Mouse (Mus musculus) brain, adult 2 months (tissue): ENCODE results near the gene Comp.
A peak's percentile ranks its signal among the peaks of the same experiment; 100 is the strongest.

Experiments
- DNase-seq: peaks from one replicate; pipeline ENCODE4 v3.0.0; 2011; ENCODE audit warnings: low read depth, low spot score

The Comp gene

DNA sequence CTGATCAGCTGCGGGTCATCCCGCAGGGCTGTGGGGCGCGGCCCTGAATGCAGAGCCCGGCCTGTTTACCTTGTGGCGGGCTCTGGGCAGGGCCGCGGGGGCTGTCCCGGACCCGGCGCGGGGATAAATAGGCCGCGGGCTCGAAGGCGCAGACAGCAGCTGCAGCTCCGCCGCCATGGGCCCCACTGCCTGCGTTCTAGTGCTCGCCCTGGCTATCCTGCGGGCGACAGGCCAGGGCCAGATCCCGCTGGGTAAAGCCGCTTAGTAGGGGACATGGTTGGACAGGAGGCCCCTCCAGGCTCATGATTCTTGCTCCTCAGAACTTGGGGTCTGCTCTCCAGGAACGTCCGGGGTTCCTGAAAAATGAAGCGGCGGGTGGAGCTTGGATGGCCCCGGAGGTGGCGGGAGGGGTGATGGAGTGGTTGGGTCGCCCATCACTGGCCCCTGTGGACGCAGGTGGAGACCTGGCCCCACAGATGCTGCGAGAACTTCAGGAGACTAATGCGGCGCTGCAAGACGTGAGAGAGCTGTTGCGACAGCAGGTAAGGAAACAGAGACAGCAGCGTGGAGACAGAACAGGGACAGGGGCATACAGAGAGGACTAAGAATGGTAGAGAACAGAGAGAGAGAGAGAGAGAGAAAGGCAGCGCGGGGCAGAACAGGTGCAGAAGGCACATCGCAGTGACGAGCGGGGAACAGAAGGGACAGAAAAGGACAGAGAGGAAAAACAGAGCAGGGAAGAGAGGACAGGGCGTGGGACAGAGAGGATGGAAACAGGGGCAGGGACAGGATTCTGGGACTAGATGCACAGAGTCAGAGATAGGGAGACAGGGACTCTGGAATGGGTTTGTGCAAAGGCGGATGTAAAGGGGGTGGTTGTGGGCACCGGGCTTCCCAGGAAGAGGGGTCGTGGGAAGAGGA, at the start of gene Comp:
Gene Comp (plus strand): TSS at position 162 of the 921 bp plus-strand sequence.
- no peak for DNase-seq

DNA sequence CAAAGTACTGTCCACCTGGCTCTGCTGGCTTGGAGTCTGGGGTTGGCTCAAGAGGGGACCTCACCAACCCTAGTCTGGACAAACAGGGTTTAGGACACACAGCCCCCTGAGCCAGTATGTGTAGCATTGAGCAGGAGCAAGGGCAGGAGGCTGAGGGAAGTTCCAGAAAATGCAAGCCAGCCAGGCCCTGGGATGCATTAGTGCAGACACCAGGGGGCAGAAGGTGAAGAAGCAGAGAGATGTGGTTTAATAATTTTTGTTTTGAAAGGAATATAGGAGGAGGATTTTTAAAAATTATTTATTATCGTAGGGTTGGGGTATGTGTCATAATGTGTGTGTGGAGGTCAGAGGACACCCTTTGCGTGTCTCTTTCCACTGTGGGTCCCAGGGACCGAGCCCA, 49.6 kb upstream of the Comp start:
- DNase-seq = no peak

DNA sequence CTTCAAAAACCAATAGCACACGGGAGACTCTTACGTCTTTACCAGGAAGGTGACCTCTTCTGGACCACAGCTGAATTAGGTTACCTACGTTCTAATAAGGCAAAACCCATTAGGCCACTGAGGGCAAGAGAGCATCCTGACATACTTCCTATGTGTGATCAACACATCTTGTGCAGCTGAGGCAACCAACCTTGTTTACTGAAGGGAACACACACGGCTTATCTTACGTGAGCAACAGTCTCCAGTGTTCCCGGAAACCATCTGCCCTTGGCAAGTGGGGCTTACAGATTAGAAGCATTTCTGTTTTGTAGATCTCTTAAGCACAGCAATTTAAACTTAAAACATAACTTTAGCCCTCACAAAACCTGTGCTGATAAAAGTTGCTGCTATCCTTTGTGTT, 45.8 kb upstream of the Comp start:
- DNase-seq = peak; percentile 39

DNA sequence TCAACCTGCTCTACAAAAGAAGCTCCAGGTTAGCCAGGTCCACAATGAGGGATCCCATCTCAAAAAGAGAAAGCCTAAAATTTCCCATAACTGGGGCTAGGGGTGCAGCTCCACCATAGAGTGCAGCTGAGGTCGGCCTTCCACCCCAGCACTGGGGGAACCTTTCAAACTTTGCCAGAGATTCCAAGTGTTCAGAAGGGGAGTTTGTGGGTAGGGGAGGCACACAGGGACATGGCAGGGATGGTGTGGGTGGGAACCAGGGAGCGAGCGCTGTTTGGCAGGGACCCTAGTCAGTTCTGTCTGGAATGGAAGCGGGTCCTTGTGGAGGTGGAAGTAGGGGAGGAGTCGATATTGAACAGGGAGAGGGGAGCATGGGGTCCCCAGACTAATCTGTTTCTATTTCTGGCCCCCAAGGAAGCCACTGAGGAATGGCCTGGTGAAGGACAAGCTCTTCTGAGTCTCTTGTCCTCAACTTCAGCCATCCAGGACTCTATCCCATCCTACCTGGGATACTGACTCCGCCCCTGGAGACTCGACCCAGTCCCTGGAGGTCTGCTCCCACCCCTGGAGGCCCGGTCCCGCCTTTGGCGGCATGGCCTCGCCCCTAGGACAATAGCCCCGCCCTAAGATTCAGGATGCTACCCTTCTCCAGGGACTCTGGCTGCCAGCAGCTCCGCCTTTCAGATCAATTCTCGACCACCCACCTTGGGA, 44.1 kb upstream of the Comp start, which contains the start of gene Gdf1:
Gene Gdf1 (plus strand): TSS at position 694 of the 711 bp plus-strand sequence.
- peak; percentile 51 for DNase-seq

DNA sequence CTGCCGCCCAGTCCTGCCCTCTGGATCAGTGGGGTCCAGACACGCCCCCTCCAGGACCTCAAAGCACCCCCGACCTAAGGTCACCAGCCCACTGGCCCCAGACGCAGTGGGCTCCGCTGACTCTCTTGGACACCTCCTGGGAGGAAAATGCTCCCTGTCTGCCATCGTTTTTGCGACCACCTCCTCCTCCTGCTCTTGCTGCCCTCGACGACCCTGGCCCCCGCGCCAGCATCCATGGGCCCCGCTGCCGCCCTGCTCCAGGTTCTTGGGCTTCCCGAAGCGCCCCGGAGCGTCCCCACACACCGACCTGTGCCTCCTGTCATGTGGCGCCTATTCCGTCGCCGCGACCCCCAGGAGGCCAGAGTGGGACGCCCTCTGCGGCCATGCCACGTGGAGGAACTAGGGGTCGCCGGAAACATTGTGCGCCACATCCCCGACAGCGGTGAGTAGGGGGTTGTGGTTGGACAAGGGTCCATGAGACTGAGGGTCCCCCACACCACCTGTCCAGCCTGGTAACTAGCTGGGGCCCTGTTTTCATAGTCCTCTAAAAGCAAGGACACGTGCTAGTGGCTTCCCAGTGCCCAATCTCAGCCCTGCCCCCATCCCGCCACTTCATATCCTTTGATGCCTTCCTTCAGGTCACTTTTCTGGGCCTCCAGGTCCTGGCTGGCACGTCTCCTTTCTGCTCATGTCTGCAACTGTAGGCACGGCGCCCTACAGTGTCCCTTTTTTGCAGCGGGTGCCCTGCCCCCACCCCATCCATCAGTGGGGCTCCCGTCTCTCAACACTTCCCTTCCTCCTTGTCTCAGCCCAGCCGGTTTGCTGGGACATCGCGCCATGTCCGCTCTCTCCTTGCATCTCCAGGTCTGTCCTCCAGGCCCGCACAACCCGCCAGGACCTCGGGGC, 43.3 kb upstream of the Comp start:
- DNase-seq = no peak

DNA sequence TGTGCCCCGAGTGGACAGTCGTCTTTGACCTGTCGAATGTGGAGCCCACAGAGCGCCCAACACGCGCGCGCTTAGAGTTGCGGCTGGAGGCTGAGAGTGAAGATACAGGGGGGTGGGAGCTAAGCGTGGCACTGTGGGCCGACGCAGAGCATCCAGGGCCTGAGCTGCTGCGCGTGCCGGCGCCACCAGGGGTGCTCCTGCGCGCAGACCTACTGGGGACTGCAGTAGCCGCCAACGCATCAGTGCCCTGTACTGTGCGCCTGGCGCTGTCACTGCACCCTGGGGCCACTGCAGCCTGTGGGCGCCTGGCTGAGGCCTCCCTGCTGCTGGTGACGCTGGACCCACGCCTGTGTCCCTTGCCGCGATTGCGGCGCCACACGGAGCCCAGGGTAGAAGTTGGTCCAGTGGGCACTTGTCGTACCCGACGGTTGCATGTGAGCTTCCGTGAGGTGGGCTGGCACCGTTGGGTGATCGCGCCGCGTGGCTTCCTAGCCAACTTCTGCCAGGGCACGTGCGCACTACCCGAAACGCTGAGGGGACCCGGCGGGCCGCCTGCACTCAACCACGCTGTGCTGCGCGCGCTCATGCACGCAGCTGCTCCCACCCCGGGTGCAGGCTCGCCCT, 42.5 kb upstream of the Comp start:
- peak; percentile 84 for DNase-seq

DNA sequence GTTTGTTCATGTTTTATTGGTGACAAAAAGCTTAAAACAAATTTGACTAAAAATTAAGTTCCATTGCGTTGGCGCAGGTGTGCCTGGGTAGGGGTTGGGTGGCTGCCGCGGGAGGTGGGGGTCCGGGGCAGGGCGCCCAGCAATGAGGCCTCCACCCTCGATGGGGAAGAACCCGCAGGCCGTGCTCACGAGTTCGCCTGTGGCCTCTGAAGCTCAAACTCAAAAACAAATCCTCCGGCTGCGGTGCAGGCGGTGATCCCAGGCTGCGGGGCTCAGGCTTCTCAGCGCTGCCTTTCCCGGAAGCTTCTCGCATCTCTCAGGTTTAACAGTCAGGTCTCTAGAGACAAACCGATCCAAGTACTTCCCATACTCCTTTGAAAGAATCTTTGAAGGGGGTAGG, 41.8 kb upstream of the Comp start:
- DNase-seq = peak; percentile 24

DNA sequence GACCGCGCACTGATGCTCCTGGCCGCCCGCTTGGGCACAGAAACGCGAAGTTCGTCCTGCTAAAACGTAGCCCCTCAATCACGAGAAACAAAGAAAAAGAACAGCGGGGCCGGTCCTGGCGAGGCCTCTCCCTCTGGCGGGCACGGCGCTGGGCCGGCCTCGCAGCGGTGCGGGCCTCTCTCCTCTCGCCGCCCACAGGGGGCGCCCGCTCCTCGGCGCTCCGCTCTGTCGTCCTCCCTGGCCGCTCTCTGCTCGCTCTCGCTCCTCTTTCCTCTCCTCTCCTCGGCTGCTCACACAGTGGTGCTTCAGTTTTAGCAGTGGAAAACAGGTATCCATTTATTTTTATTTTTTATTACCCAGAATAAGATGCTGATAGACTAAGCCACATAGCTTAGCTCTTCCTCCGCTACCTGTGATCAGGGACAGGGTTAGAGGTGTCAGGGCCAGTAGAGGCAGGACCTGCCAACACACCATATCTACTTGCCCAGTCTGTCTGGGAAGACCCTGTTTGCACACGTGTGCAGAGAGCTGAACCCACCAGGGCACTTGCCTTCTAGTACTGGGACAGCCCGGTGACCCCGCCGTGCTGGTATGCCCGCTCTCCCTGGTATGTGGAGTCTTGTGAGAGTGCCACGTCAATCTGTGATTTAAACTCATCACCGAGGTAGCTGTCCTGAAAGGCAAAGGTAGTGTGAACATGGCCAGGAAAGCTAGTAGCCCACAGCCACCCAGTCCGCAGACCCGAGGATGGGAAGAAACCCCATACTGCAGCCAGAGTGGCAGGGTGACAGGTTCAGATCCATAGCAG, 41.1 kb upstream of the Comp start:
- DNase-seq = peak; percentile 89

DNA sequence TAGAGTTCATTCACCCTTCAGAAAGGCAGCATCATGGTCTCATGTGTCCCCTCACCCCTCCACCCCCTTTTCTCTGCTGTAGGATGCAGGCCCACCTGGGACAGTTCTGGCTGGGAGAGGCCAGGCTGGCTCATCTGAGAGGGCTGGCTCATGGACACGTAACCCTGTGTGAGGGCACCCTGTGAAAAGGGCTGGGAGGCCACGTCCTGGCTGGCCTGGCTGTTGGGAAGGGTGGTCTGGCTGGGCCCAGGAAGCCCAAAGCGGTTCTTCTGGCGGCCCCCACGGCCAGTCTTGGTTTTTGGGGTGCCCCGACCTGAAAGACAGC, 40.5 kb upstream of the Comp start:
- DNase-seq = no peak

DNA sequence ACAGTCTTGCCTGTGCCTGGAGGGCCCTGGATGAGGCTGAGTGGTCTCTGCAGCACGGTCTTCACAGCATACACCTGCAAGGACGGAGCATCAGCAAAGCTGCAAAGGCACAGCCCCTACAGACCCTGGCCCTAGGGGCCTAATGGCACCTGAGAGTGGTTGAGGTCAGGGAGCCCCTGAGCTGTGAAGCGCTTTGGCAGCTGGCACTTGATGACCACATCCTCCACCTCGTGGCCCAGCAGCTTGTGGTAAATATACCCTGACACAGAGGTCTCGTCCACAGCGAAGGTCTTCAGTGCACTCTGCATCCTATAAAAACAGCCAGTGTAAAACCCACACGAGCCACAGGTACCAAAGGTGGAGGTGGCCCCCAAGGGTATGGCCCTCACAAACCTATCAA, 34.4 kb upstream of the Comp start:
- no peak for DNase-seq

DNA sequence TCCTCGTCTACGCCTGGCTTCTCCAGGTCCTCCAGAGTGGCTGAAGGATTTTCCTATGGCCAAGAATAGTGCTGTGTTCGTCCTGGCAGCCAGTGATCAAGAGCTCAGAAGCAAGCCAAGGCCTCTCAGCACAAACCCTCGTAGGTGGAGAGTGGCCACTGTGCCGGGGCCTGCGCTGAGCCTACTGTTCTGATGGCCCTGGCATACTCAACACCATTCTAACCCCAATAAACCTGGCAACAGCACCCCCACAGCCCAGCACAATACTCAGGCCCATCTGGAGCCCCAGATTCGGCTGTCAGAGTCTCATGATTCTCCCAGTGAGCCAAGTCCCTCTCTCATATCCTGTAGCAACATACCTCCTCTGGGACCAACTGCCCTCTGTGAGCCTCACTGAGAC, 32.7 kb upstream of the Comp start:
- peak; percentile 75 for DNase-seq

DNA sequence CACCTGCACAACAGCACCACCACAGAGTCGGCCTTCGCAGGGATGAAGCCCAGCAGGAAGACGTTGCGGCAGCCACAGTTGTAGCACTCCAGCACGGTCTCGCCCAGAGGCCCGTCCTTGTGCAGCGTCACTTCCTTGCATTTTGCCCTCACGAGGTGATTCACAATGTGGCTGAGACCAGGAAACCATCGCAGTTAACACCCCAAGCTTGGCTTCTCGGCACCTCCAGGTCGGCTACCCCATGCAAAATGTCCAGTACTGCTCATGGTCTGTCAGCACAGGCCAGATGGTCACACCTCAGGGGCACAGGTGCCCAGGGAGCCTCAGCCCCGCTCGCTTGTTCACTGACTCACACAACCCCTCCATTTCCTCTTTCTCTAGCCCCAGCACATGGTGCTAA, 31.4 kb upstream of the Comp start:
- DNase-seq = peak; percentile 81

DNA sequence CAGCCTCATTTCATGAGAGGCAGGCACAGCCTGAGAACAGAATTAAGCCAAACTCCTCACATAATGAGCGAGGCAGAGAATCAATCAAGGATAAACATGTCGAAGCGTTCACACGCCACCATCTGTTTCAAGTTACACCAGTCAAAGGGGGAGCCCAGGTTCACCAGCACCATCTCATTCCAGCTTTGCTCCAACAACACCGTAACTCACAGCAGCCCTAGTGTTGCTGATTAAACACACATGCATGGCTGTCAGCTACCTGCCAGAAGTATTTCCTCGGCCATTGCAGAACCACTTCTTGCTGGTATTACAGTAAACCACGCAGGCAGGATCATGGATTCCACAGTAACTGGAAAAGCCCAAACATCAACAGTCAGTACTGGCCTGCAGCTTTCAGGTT, 30.3 kb upstream of the Comp start:
- DNase-seq = no peak

DNA sequence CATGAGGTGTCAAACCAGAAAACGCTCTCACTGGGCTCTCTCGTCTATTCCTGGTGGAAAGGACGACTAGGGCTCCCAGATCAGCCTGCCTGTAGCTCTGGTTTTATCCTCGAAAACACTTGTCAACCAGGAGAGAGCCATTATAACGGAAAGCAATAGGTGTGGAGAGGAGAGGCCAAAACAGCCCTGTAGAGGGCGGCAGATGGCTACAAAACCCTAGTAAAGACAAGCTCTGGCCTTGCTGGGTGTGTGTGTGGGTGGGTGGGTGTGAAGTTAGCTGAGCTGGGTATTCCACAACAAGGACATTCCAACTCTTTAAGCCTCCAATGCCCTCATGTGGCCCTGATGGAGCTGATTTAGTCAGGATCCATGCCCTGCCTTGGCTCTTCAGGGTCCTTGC, 29.7 kb upstream of the Comp start:
- peak; percentile 74 for DNase-seq

DNA sequence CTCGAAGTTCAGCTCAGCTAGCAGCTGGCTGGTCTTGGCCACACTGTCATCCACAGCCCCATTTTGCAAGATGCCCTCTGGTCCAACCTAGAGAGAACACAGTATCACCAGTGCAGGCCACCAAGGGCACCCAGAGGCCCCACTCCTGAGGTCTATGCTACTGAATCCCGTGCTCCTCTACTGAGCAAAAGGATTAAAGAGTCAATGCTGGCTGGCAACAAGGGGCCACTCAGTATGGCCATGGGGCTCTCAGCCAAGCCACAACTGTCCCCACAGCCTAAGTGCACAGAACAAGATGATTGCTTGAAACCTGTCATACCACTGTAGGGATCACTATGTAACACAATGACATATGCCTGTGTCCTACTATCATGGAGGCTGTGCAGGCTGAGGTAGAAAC, 29.1 kb upstream of the Comp start:
- no peak for DNase-seq

DNA sequence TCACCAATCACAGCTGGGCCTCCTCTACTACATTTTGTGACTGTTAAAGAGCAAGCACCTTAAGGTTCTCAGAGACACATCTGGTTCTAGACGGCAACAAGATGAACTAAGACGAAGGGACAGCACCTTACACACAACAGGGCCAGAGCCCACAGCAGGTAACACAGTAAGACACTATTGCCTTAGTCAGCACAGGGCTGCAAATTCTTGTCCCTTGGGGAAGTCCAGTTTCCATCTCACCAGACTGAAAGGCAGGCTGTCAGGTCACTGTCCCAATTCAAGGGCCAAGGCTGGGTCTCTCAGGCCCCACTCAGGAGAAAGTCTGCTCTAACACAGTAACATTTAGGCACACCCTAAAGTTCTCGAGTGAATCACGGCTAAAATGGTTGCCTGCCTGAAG, 25.9 kb upstream of the Comp start:
- DNase-seq = no peak

DNA sequence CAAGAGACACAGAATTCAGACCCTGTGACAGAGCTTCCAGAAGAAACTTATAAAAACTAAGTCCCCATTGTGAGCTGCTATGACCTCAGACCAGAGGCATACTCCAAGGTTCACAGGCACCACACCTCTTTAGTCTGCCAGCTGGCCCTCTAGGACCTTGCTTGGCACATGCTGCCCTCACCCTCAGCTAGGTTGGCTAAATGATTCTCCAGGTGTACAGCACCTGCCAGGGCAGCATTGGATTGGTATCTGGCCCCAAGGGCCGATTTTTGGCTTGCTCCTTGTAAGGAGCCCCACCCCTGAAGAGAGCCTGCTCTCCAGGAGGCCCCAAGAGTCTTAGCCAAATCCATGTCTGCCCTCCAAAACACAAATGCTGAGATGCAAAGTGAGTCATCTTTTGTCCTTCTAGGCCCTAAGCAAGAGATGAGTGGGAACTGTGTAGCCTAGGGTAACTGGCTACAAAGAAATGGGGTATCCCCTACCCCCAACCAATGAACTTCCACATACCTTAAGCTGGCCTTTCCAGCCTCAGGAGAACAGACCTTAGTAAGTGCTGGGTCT, 25.4 kb upstream of the Comp start:
- peak; percentile 31 for DNase-seq

DNA sequence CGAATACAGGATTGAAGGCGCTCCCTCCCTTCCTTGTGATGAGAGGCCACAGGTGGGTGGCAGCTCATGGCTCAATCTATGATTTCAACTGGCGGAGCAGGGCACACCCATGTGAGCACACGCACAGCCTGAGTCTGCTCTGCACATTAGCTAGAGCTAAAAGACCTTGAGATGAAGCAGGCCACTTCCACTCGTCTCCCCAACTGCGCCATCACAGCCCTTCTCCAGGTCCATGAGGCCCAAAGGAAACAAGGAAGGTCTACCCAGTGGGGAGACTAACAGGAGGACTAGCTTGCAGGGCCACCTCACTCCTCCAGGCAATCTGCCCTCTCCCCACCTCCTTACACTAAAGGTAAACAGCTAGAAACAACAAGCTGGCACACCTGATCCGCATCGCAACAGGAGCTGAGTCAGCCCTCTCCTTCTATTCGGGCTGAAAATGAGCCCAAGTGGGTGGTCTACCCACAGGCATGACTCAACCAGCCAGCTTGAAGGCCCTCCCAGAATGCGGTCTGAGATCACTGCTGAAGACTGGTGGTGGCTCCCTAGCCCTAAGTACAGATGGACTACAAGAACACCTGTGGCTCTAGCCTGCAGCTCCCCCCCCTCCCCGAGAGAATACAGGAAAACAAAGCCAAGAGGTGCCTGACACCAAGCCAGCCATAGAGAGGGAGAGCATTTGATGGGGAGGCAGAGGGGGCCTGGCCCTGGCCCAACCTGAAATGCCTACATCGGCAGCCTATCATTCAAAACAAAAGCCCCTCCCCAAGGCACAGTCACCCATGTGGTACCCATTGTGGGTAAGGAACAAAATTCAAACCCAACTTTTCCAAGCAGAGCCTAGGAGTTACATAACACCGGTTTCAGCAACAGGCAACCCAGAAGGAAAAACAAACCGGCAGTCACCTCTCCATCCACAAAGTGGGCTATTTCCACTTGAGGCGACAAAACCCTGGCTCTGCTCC, 22.0 kb upstream of the Comp start:
- DNase-seq = peak; percentile 85

DNA sequence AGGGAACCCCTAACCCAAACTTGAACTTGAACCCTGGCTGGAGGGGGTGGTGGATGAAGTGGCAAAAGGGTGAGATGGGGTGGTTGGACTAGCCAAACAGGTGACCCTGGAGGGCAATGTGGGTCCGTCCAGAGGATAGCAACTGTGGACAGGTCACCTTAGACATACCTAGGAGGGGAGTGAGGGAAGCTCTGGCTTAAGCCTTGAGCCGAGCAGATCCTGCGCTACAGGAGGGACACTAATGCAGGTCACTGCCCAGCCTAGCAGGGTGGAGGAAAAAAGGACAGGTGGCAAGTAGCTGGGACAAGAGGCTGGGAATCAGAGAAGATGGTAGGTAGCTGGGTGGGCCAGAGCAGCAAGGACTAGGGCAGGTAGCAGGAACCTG, 21.4 kb upstream of the Comp start:
- DNase-seq = no peak
